Mouse (Mus musculus) layer of hippocampus, adult 9-10 months (tissue): ENCODE results near the gene Fancc.

Experiments used
- DNase-seq: peaks from one replicate; pipeline ENCODE4 v3.0.0; 2022; ENCODE audit warnings: low spot score

The Fancc gene

GRCm38 (mm10) chr13:63290126-63290525, 207.0 kb downstream of the Fancc start:
- DNase-seq: no peak

- DNase-seq: no peak
Measured at GRCm38 (mm10) chr13:63289687-63290086, 207.4 kb downstream of the Fancc start.

GRCm38 (mm10) chr13:63289152-63289551, 207.9 kb downstream of the Fancc start:
- no peak for DNase-seq

GRCm38 (mm10) chr13:63286483-63287102, 210.5 kb downstream of the Fancc start:
- DNase-seq: no peak

- DNase-seq: no peak
Measured at GRCm38 (mm10) chr13:63284748-63285147, 212.3 kb downstream of the Fancc start.

GRCm38 (mm10) chr13:63283236-63283635, 213.8 kb downstream of the Fancc start:
- DNase-seq: no peak

GRCm38 (mm10) chr13:63281206-63281605, 215.9 kb downstream of the Fancc start:
- DNase-seq: no peak

GRCm38 (mm10) chr13:63280344-63280743, 216.7 kb downstream of the Fancc start:
- DNase-seq: no peak

- DNase-seq: no peak
Measured at GRCm38 (mm10) chr13:63279807-63280206, 217.3 kb downstream of the Fancc start.

- no peak for DNase-seq
Measured at GRCm38 (mm10) chr13:63278796-63279475, 218.1 kb downstream of the Fancc start.

GRCm38 (mm10) chr13:63278141-63278631, 218.9 kb downstream of the Fancc start:
- no peak for DNase-seq

GRCm38 (mm10) chr13:63277316-63277715, 219.8 kb downstream of the Fancc start:
- DNase-seq: no peak

- no peak for DNase-seq
Measured at GRCm38 (mm10) chr13:63276389-63276788, 220.7 kb downstream of the Fancc start.

- DNase-seq: no peak
Measured at GRCm38 (mm10) chr13:63274488-63275166, 222.5 kb downstream of the Fancc start.

- DNase-seq: no peak
Measured at GRCm38 (mm10) chr13:63273859-63274258, 223.2 kb downstream of the Fancc start.

GRCm38 (mm10) chr13:63272602-63273229, 224.4 kb downstream of the Fancc start:
- no peak for DNase-seq

- DNase-seq: no peak
Measured at GRCm38 (mm10) chr13:63272017-63272601, 225.0 kb downstream of the Fancc start.

- no peak for DNase-seq
Measured at GRCm38 (mm10) chr13:63270191-63270590, 226.9 kb downstream of the Fancc start.

GRCm38 (mm10) chr13:63268776-63269175, 228.3 kb downstream of the Fancc start:
- no peak for DNase-seq

GRCm38 (mm10) chr13:63268371-63268770, 228.7 kb downstream of the Fancc start:
- DNase-seq: no peak

- DNase-seq: no peak
Measured at GRCm38 (mm10) chr13:63262168-63262957, 234.7 kb downstream of the Fancc start.
